Mouse (Mus musculus) CH12F3 (cell line): Measurements from ENCODE around the gene Araf.
"Not testable (repeated sequence)": the region's sequence is repeated elsewhere in the genome, so short reads cannot be mapped to it uniquely, and the experiment has no call there.

Source experiments
- in situ Hi-C: fragments of 300-500 bp; cut with MboI; formaldehyde crosslinking; loops from 2 replicates; pipeline ENCODE4 v1.14.3; 2020; ENCODE audit warnings: low sequenced_read_pairs

The Araf gene

GRCm38 (mm10) chrX:20797681-20798080 is at the start of gene Araf:
Gene Araf, plus strand, starts transcription at chrX:20797814.
- in situ Hi-C loops = no loop called here

DNA sequence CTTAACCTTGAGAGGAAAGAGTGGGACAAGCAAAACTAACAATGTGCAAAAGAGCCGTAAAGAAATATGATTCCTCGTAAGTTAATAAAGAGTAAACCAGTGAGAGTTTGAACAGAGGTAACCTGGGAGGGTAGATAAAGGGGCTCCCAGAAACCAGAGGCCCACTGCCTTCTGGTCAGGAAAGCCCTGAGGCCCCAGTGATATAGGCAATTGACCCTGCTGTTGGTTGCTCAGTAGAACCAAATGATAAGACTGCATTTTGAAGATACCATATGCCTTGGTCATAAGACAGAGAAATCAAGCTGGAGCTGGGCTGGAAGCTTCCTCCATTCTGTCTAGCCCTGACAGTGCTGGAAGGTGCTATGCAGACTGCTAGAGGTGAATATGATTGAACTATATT is 48.8 kb upstream of the Araf start:
- in situ Hi-C loops = no loop called here

DNA sequence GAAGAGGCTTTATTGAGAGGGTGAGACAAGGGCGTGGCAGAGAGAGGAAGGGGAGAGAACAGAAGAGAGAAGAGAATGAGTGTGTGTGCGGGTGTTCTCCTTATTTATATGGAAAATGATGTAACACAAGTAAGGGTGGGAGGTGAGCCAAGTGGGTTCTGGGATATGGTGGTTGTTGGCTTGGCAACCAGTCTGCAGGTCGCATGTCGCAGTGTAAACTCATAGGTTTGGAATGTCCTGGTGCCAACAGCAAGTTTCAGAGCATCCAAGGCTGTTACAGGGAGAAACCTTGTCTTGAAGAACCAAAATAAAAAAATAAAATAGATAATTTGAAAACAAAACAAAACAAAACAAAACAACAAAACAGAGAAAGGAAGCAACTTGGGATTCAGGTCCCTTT is 36.4 kb upstream of the Araf start:
- in situ Hi-C loops = no loop called here

- in situ Hi-C loops = no loop called here
These were observed 26.8 kb upstream of the Araf start for GRCm38 (mm10) chrX:20770697-20771381.

GRCm38 (mm10) chrX:20771666-20772065 is 25.9 kb upstream of the Araf start:
- in situ Hi-C loops = no loop called here

DNA sequence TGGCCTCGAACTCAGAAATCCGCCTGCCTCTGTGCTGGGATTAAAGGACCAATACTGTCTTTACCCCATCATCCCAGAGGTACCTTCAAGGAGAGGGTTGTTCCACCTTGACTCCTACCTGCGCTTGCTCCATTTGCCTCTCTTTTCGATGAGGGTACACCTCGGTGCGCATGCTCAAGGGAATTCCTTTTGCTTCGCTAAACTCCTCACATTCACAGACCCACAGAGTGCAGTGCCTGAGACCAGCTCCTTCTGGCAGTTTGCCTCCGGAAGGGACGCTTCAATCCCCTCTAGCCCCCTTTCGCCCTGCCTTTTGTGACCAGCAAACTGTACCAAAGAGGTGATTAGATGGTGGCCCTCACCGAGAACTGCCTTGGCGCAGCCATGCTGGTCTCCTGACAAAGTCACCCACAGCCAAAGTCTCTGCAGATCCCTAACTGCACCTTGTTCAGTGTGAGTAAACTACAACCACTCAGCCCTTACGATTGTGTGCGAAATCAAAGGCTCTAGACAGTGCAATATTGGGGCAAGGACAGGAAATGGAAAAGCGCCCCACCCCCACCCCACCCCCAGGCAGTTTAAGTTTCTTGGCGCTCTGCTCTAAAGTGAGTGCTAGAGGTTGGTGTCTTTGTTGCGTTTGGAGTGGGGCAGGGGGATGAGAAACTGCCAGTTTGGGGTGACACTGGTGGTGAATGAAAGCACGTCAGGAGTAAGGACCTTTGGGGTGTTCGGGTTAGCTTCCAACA is 22.2 kb upstream of the Araf start:
- in situ Hi-C loops = no loop called here

DNA sequence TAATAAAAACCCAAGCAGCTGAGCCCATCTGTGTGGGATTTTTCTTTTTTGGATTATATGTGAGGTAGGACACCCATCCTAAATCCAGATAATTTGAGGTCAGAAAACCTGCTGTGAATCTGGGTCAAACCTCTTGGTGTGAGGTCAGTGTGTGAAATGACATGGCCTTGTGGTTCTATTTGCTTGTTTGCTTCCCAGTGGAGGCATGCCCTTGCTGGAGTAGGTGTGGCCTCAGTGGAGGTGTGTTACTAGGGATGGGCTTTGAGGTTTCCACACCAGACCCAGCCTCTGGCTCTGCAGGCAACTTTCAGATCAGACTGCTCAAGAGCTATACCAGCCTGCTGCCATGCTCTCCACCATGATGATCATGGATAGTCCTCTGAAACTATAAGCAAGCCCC is 20.0 kb upstream of the Araf start:
- in situ Hi-C loops = no loop called here

- in situ Hi-C loops = no loop called here
These were observed 10.3 kb upstream of the Araf start for GRCm38 (mm10) chrX:20787309-20787708.

DNA sequence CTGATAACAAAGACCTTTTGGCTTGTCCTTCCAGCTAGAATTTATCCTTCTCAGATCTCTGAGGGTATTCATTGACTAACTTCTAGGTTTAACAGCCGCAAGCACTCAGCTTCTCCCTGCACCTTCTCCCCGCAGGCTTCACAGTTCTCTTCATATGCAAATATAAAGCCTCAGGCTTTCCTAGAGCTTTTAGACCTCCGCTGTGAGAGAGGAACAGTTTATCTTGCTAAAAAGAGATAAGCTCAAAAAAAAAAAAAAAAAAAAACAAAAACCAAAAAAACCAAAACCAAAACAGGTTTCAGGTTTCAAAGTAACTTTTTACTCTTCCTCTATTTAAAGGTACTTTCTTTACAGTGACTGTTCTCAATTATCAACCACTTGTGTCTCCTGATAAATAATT is 5.2 kb upstream of the Araf start:
- in situ Hi-C loops = no loop called here

GRCm38 (mm10) chrX:20793230-20793629 is 4.4 kb upstream of the Araf start:
- in situ Hi-C loops = no loop called here

DNA sequence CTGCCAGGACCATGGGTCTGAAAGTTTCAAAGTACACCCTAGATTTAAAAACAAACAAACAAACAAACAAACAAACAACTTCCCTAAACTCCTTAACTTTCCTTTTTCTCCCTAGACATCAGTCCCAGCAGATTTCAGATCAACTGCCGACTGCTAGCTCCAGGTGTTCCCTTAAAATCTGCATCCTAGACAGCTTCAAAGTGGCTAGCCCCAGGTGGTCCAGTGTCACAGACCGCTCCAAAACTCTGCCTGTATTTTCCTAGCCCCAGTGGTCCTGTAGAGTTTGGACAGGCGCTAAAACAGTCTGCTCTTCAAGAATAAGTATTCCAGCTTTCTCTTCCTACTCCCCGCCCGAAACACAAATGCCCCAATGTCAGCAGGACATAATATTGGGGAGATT is 3.4 kb upstream of the Araf start:
- in situ Hi-C loops = no loop called here

- in situ Hi-C loops = no loop called here
These were observed 655 bp downstream of the Araf start for GRCm38 (mm10) chrX:20798141-20798796.

- in situ Hi-C loops = no loop called here
These were observed 1.2 kb downstream of the Araf start for GRCm38 (mm10) chrX:20798797-20799147.

GRCm38 (mm10) chrX:20801456-20801855 is 3.8 kb downstream of the Araf start:
- in situ Hi-C loops = no loop called here

- in situ Hi-C loops = not testable (repeated sequence)
These were observed 6.7 kb downstream of the Araf start for GRCm38 (mm10) chrX:20804301-20804700.

- in situ Hi-C loops = no loop called here
These were observed 8.7 kb downstream of the Araf start for GRCm38 (mm10) chrX:20806295-20806694.

DNA sequence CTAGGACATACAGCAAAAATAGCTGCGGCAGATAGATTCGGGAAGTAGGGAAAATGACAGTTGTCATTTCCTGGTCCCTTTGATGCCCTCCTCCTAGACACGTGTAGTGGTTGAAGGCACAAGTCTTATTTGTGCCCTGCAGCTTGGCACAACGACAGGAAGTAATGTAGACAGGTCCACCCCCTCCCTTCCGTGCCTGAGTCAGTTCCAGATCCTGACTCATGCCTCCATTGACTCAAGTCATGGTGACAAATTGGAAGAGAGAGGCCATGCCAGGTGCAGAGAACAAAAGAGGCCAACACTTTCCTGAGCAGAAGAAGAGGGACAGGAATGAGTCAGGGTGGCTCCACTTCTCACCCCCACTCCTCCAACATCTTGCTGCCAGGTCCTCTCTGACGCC is 19.4 kb downstream of the Araf start:
- in situ Hi-C loops = no loop called here

GRCm38 (mm10) chrX:20819204-20819628 is 21.6 kb downstream of the Araf start:
- in situ Hi-C loops = no loop called here

GRCm38 (mm10) chrX:20819708-20820426 is 22.3 kb downstream of the Araf start:
- in situ Hi-C loops = no loop called here

- in situ Hi-C loops = loop anchor here (25.0 kb wide), 1 partner anchor 108 kb away; the partner anchor contains the start of gene Cfp
These were observed 31.3 kb downstream of the Araf start for GRCm38 (mm10) chrX:20828934-20829333.

DNA sequence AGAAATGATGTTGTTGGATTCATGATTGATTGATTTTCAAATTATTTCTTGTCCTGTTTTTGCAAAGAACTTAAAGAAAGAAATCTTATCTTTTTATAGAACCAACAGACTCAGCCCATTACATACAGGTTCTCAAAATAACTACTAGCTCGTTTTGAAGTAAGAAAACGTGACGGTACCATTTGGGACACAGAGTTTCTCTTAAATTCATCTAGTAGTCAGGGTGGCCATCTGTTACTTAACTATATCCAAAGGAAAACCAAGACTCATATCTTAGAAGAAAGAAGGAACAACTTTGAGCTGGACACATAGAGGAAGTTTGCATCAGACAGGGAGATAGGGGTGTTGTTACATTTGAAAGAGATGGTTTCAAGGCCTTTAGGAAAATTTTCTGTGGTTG is 49.6 kb downstream of the Araf start:
- in situ Hi-C loops = loop anchor here (25.0 kb wide), 1 partner anchor 90 kb away; the partner anchor contains the start of gene Cfp
